Mouse (Mus musculus): ENCODE measurements around the gene Oser1. TPM values are rescaled to one million over a fixed set of nuclear protein-coding genes. Genes with fewer than 3 reads are reported as not detected.

The Oser1 gene
- total and polyA plus RNA-seq, 2 experiments from 2014 or later = 26.6 to 57.3 TPM

- Histone ChIP-seq H3K36me3 (ENCODE audit: insufficient read depth) (no peaks in the 10 kb centered on the region), H3K27me3 (ENCODE audit: insufficient read depth, low read length) (no peaks in the 10 kb centered on the region), H3K9ac (no peak overlapping the region), H3K4me3 (ENCODE audit: low read depth, low read length) (no peak overlapping the region), H3K4me2 (ENCODE audit: low read depth) (no peak overlapping the region), H3K9me3 (ENCODE audit: low read length) (no peaks in the 10 kb centered on the region), H3K4me1 (ENCODE audit: insufficient read depth) (no peaks in the 10 kb centered on the region), H3K27ac (ENCODE audit: low read depth, low read length) (no peak overlapping the region)
- no peak for TF ChIP-seq CTCF (IDR thresholded peaks at IDR 0.05; ENCODE audit: low read depth)
- ATAC-seq (no peak), DNase-seq (no peak)
- 85% methylated on average over 16 of the region's 16 CpGs for WGBS
Observed at GRCm38 (mm10) chr2:163360858-163361623, 63.5 kb downstream of the Oser1 start.

GRCm38 (mm10) chr2:163359253-163359652 is 65.2 kb downstream of the Oser1 start:
- no peaks in the 10 kb centered on the region; the same call in 1 of the 2 replicates for H3K27me3 ChIP-seq (ENCODE audit: insufficient read depth, low read length)
- ATAC-seq (no peak), DNase-seq (no peak)
- H3K4me3 ChIP-seq (ENCODE audit: low read depth, low read length) = no peak overlapping the region
- no peak overlapping the region for H3K27ac ChIP-seq (ENCODE audit: low read depth, low read length)
- TF ChIP-seq CTCF (IDR thresholded peaks at IDR 0.05; ENCODE audit: low read depth) = no peak
- no peaks in the 10 kb centered on the region for H3K9me3 ChIP-seq (ENCODE audit: low read length)
- no peak overlapping the region for H3K9ac ChIP-seq
- H3K4me1 ChIP-seq (ENCODE audit: insufficient read depth) = no peaks in the 10 kb centered on the region
- no peak overlapping the region for H3K4me2 ChIP-seq (ENCODE audit: low read depth)
- WGBS = 92% methylated on average over 2 of the region's 2 CpGs
- no peaks in the 10 kb centered on the region for H3K36me3 ChIP-seq (ENCODE audit: insufficient read depth)

GRCm38 (mm10) chr2:163358662-163359061 is 65.8 kb downstream of the Oser1 start:
- Histone ChIP-seq H3K4me3 (ENCODE audit: low read depth, low read length) (no peak overlapping the region), H3K9ac (no peak overlapping the region), H3K36me3 (ENCODE audit: insufficient read depth) (no peaks in the 10 kb centered on the region), H3K9me3 (ENCODE audit: low read length) (no peaks in the 10 kb centered on the region), H3K27ac (ENCODE audit: low read depth, low read length) (no peak overlapping the region), H3K4me1 (ENCODE audit: insufficient read depth) (no peaks in the 10 kb centered on the region), H3K4me2 (ENCODE audit: low read depth) (no peak overlapping the region), H3K27me3 (ENCODE audit: insufficient read depth, low read length) (no peaks in the 10 kb centered on the region; the same call in 1 of the 2 replicates)
- ATAC-seq (no peak), DNase-seq (no peak)
- 81% methylated on average over 5 of the region's 5 CpGs for WGBS
- TF ChIP-seq CTCF (IDR thresholded peaks at IDR 0.05; ENCODE audit: low read depth) = no peak

- no peaks in the 10 kb centered on the region for H3K4me1 ChIP-seq (ENCODE audit: insufficient read depth)
- DNase-seq (no peak), ATAC-seq (no peak)
- 84% methylated on average over 12 of the region's 12 CpGs for WGBS
- no peak overlapping the region for H3K4me3 ChIP-seq (ENCODE audit: low read depth, low read length)
- H3K27me3 ChIP-seq (ENCODE audit: insufficient read depth, low read length) = no peaks in the 10 kb centered on the region; the same call in 1 of the 2 replicates
- H3K27ac ChIP-seq (ENCODE audit: low read depth, low read length) = no peak overlapping the region
- H3K4me2 ChIP-seq (ENCODE audit: low read depth) = no peak overlapping the region
- no peaks in the 10 kb centered on the region for H3K9me3 ChIP-seq (ENCODE audit: low read length)
- H3K9ac ChIP-seq = no peak overlapping the region
- no peak for TF ChIP-seq CTCF (IDR thresholded peaks at IDR 0.05; ENCODE audit: low read depth)
- H3K36me3 ChIP-seq (ENCODE audit: insufficient read depth) = no peaks in the 10 kb centered on the region
Observed at GRCm38 (mm10) chr2:163356113-163356840, 68.2 kb downstream of the Oser1 start.

Other genes with a start within 250 kb of the Oser1 start
- gene Tox2, start 221.6 kb downstream of the Oser1 start, total RNA-seq (2014; rRNA removed) = 2.8 and 8.0 TPM in 2 replicates
- gene Tox2, start 221.6 kb downstream of the Oser1 start, polyA plus RNA-seq (2015; fragmentation: Nextera tagmentation; extraction: Ambion mirVana) = 21.0 and 35.2 TPM in 2 replicates
- 0.69 and 1.9 TPM in 2 replicates for gene Jph2, start 26.7 kb downstream of the Oser1 start, total RNA-seq (2014; rRNA removed)
- 0.40 and 0.82 TPM in 2 replicates for gene Jph2, start 26.7 kb downstream of the Oser1 start, polyA plus RNA-seq (2015; fragmentation: Nextera tagmentation; extraction: Ambion mirVana)
- gene Gdap1l1, start 13.8 kb upstream of the Oser1 start, total RNA-seq (2014; rRNA removed) = 95.2 and 106 TPM in 2 replicates
- 123 and 134 TPM in 2 replicates for gene Gdap1l1, start 13.8 kb upstream of the Oser1 start, polyA plus RNA-seq (2015; fragmentation: Nextera tagmentation; extraction: Ambion mirVana)
- gene Fitm2, start 47.9 kb upstream of the Oser1 start, total RNA-seq (2014; rRNA removed) = 16.2 and 25.8 TPM in 2 replicates
- 8.9 and 11.7 TPM in 2 replicates for gene Fitm2, start 47.9 kb upstream of the Oser1 start, polyA plus RNA-seq (2015; fragmentation: Nextera tagmentation; extraction: Ambion mirVana)
- 0.85 and 1.1 TPM in 2 replicates for gene R3hdml, start 67.6 kb upstream of the Oser1 start, total RNA-seq (2014; rRNA removed)
- gene R3hdml, start 67.6 kb upstream of the Oser1 start, polyA plus RNA-seq (2015; fragmentation: Nextera tagmentation; extraction: Ambion mirVana) = 0.56 and 0.60 TPM in 2 replicates
- not detected in 2 replicates for gene Hnf4a, start 82.1 kb upstream of the Oser1 start, total RNA-seq (2014; rRNA removed)
- not detected in 2 replicates for gene Hnf4a, start 82.1 kb upstream of the Oser1 start, polyA plus RNA-seq (2015; fragmentation: Nextera tagmentation; extraction: Ambion mirVana)
- gene Ttpal, start 177.6 kb upstream of the Oser1 start, total RNA-seq (2014; rRNA removed) = 80.6 and 89.2 TPM in 2 replicates
- 23.5 and 32.1 TPM in 2 replicates for gene Ttpal, start 177.6 kb upstream of the Oser1 start, polyA plus RNA-seq (2015; fragmentation: Nextera tagmentation; extraction: Ambion mirVana)
- 81.9 and 98.2 TPM in 2 replicates for gene Serinc3, start 220.4 kb upstream of the Oser1 start, total RNA-seq (2014; rRNA removed)
- 26.4 and 31.7 TPM in 2 replicates for gene Serinc3, start 220.4 kb upstream of the Oser1 start, polyA plus RNA-seq (2015; fragmentation: Nextera tagmentation; extraction: Ambion mirVana)
- 114 and 138 TPM in 2 replicates for gene Pkig, start 233.7 kb upstream of the Oser1 start, total RNA-seq (2014; rRNA removed)
- gene Pkig, start 233.7 kb upstream of the Oser1 start, polyA plus RNA-seq (2015; fragmentation: Nextera tagmentation; extraction: Ambion mirVana) = 211 and 214 TPM in 2 replicates